Mouse (Mus musculus) embryonic facial prominence, embryonic 11.5 days (tissue): ENCODE data around the gene Ube2v1. TPM values are rescaled to one million over a fixed set of nuclear protein-coding genes. Genes with fewer than 3 reads are reported as not detected.
A peak's percentile ranks its signal among the peaks of the same experiment; 100 is the strongest.

ENCODE experiments used
- ATAC-seq: fragments of 200-750 bp; cut with Nextera tagmentation; replicated peaks from 2 replicates; pipeline ENCODE4 v1.8.0; 2017; ENCODE audit warnings: low read depth; ENCODE audit not compliant: insufficient number of reproducible peaks, low FRiP score, low TSS enrichment
- DNase-seq: peaks from one replicate; pipeline ENCODE4 v3.0.0-alpha.2; 2015; ENCODE audit warnings: low spot score
- H3K27ac ChIP-seq: fragments of 300-500 bp; sonication (generic); replicated peaks from 2 replicates; pipeline ENCODE4 v1.5.1; 2014; ENCODE audit warnings: mild to moderate bottlenecking, low read depth, low read length, control low read depth
- H3K27me3 ChIP-seq: fragments of 300-500 bp; sonication (generic); 2 replicates; pipeline ENCODE4 v1.6.1; 2014; ENCODE audit warnings: mild to moderate bottlenecking, low read length, moderate library complexity, mixed read lengths; ENCODE audit not compliant: control insufficient read depth, insufficient read depth
- H3K36me3 ChIP-seq: fragments of 300-500 bp; sonication (generic); replicated peaks from 2 replicates; pipeline ENCODE4 v1.6.1; 2014; ENCODE audit warnings: low read depth, mild to moderate bottlenecking, low read length, moderate library complexity, mixed read lengths; ENCODE audit not compliant: control insufficient read depth, insufficient read depth
- H3K4me1 ChIP-seq: fragments of 300-500 bp; sonication (generic); 2 replicates; pipeline ENCODE4 v1.6.1; 2014; ENCODE audit warnings: low read length, mixed read lengths; ENCODE audit not compliant: control insufficient read depth, insufficient read depth
- H3K4me2 ChIP-seq: fragments of 300-500 bp; sonication (generic); 2 replicates; pipeline ENCODE4 v1.6.1; 2014; ENCODE audit warnings: low read depth, mild to moderate bottlenecking, control low read depth, low read length, moderate library complexity
- H3K4me3 ChIP-seq: fragments of 300-500 bp; sonication (generic); 2 replicates; pipeline ENCODE4 v1.5.1; 2014; ENCODE audit warnings: low read depth, low read length, control low read depth
- H3K9ac ChIP-seq: fragments of 300-500 bp; sonication (generic); replicated peaks from 2 replicates; pipeline ENCODE4 v1.6.1; 2014; ENCODE audit warnings: mild to moderate bottlenecking, control low read depth, low read length
- H3K9me3 ChIP-seq: fragments of 300-500 bp; sonication (generic); replicated peaks from 2 replicates; pipeline ENCODE4 v1.6.1; 2016; ENCODE audit warnings: mild to moderate bottlenecking, low read length, inconsistent platforms, mixed read lengths; ENCODE audit not compliant: control insufficient read depth
- WGBS: fragments of 180-500 bp; shearing (Covaris S2); extraction: QIAGEN DNeasy Blood & Tissue Kit; methylation state at CpG from one replicate; pipeline ENCODE4 v1.1.7; 2014; 5-methylcytosine and 5-hydroxymethylcytosine counted together
- microRNA-seq: library from miRNA; unstranded; fragments of <30 nt; microRNA quantifications from one replicate; pipeline ENCODE4, GENCODE M21; 2016; ENCODE audit warnings: borderline number of aligned reads
- polyA plus RNA-seq: library from polyadenylated mRNA; unstranded; fragments of >200 nt; fragmentation: Nextera tagmentation; extraction: Ambion mirVana; gene quantifications from 2 replicates; pipeline ENCODE4 v1.2.1, GENCODE M21; 2014

The Ube2v1 gene
- polyA plus RNA-seq, 1 experiment from 2014 or later: 223 TPM

GRCm38 (mm10) chr2:167565312-167565656 lies 66.6 kb downstream of the Ube2v1 start:
- no peak overlapping the region for H3K4me3 ChIP-seq
- H3K36me3 ChIP-seq: no peaks in the 10 kb centered on the region
- H3K4me1 ChIP-seq: peaks cover 23% of the 10 kb centered on the region
- no peak overlapping the region; the same call in 1 of the 2 replicates for H3K9ac ChIP-seq
- DNase-seq (no peak), ATAC-seq (no peak)
- H3K27me3 ChIP-seq: no peaks in the 10 kb centered on the region
- H3K27ac ChIP-seq: peak overlapping the region; percentile 85
- WGBS: 49% methylated on average over 3 of the region's 3 CpGs
- no peaks in the 10 kb centered on the region for H3K9me3 ChIP-seq
- H3K4me2 ChIP-seq: no peak overlapping the region

GRCm38 (mm10) chr2:167564551-167565311 lies 67.2 kb downstream of the Ube2v1 start:
- Histone ChIP-seq H3K9ac (no peak overlapping the region), H3K27me3 (no peaks in the 10 kb centered on the region), H3K36me3 (no peaks in the 10 kb centered on the region), H3K4me3 (no peak overlapping the region), H3K4me2 (no peak overlapping the region), H3K27ac (peak overlapping the region; percentile 85), H3K4me1 (peaks cover 27% of the 10 kb centered on the region), H3K9me3 (no peaks in the 10 kb centered on the region)
- 60% methylated on average over 13 of the region's 13 CpGs for WGBS
- ATAC-seq (no peak), DNase-seq (no peak)

GRCm38 (mm10) chr2:167563703-167564102 lies 68.2 kb downstream of the Ube2v1 start:
- Histone ChIP-seq H3K4me2 (peak overlapping the region; percentile 23; the same call in 1 of the 2 replicates), H3K4me3 (no peak overlapping the region), H3K9me3 (no peaks in the 10 kb centered on the region), H3K9ac (no peak overlapping the region; the same call in 1 of the 2 replicates), H3K27me3 (no peaks in the 10 kb centered on the region), H3K27ac (peak overlapping the region; percentile 78), H3K4me1 (peaks cover 29% of the 10 kb centered on the region), H3K36me3 (no peaks in the 10 kb centered on the region)
- WGBS: 23% methylated on average over 12 of the region's 12 CpGs
- ATAC-seq: peak; percentile 51
- peak; percentile 88 for DNase-seq

GRCm38 (mm10) chr2:167563035-167563434 lies 68.9 kb downstream of the Ube2v1 start:
- no peak overlapping the region for H3K9ac ChIP-seq
- no peaks in the 10 kb centered on the region for H3K27me3 ChIP-seq
- no peaks in the 10 kb centered on the region for H3K9me3 ChIP-seq
- WGBS: 50% methylated on average over 5 of the region's 5 CpGs
- no peak for DNase-seq
- no peak overlapping the region for H3K4me3 ChIP-seq
- H3K36me3 ChIP-seq: no peaks in the 10 kb centered on the region
- peaks cover 29% of the 10 kb centered on the region for H3K4me1 ChIP-seq
- no peak for ATAC-seq
- peak overlapping the region; percentile 78 for H3K27ac ChIP-seq
- no peak overlapping the region for H3K4me2 ChIP-seq

GRCm38 (mm10) chr2:167562101-167562500 lies 69.8 kb downstream of the Ube2v1 start:
- WGBS: 34% methylated on average over 8 of the region's 8 CpGs
- peaks cover 29% of the 10 kb centered on the region for H3K4me1 ChIP-seq

GRCm38 (mm10) chr2:167559413-167559812 lies 72.5 kb downstream of the Ube2v1 start:
- Histone ChIP-seq H3K27ac (peak overlapping the region; percentile 72), H3K9ac (peak overlapping the region; percentile 61), H3K9me3 (no peaks in the 10 kb centered on the region), H3K4me3 (no peak overlapping the region), H3K36me3 (no peaks in the 10 kb centered on the region), H3K4me1 (peaks cover 20% of the 10 kb centered on the region), H3K4me2 (peak overlapping the region; percentile 30; the same call in 1 of the 2 replicates), H3K27me3 (no peaks in the 10 kb centered on the region)
- ATAC-seq (peak; percentile 31; the same call in 1 of the 2 replicates), DNase-seq (peak; percentile 48)
- WGBS: 14% methylated on average over 27 of the region's 27 CpGs

More at GRCm38 (mm10) chr2:167562101-167562500, 69.8 kb downstream of the Ube2v1 start:
- Histone ChIP-seq H3K9me3 (no peaks in the 10 kb centered on the region), H3K9ac (no peak overlapping the region; the same call in 1 of the 2 replicates), H3K4me3 (no peak overlapping the region), H3K36me3 (no peaks in the 10 kb centered on the region), H3K27me3 (no peaks in the 10 kb centered on the region), H3K27ac (peak overlapping the region; percentile 78), H3K4me2 (no peak overlapping the region)
- DNase-seq (no peak), ATAC-seq (no peak)

Small RNAs within 50 kb of the gene (microRNA-seq; reads per million reads assigned to microRNA genes)
- gene Gm22355: not detected

Other genes with a start within 250 kb of the Ube2v1 start
- gene Slc9a8, start 210.4 kb downstream of the Ube2v1 start, polyA plus RNA-seq: 13.5 and 13.9 TPM in 2 replicates
- 113 and 119 TPM in 2 replicates for gene Rnf114, start 139.4 kb downstream of the Ube2v1 start, polyA plus RNA-seq
- 12.1 and 13.1 TPM in 2 replicates for gene Spata2, start 139.2 kb downstream of the Ube2v1 start, polyA plus RNA-seq
- gene Snai1, start 93.9 kb downstream of the Ube2v1 start, polyA plus RNA-seq: 66.8 and 76.2 TPM in 2 replicates
- gene Gm20431, start 29.4 kb upstream of the Ube2v1 start, polyA plus RNA-seq: 5.2 and 5.6 TPM in 2 replicates
- gene Cebpb, start 56.8 kb upstream of the Ube2v1 start, polyA plus RNA-seq: 3.1 and 4.4 TPM in 2 replicates
- 31.9 and 34.1 TPM in 2 replicates for gene Tmem189, start 57.7 kb upstream of the Ube2v1 start, polyA plus RNA-seq